Mouse (Mus musculus) MEL (cell line): ENCODE measurements around the gene Dnah17. TPM values are rescaled to one million over a fixed set of nuclear protein-coding genes. Genes with fewer than 3 reads are reported as not detected.

ENCODE experiments used
- DNase-seq: peaks from one replicate; pipeline ENCODE4 v3.0.0; 2011; ENCODE audit warnings: low read depth, low spot score
- H3K27ac ChIP-seq: 2 replicates; pipeline ENCODE4 v1.5.1; 2012; ENCODE audit warnings: low read depth, mild to moderate bottlenecking, control low read depth, low read length, moderate library complexity; ENCODE audit not compliant: control insufficient read depth
- H3K27me3 ChIP-seq, 2 experiments: fragments of 150-350 bp in 1 of 2; sonication (generic) in 1 of 2; 2 replicates each; pipeline ENCODE4 v1.6.1; 2012; ENCODE audit warnings: low read length in 2 of 2, mild to moderate bottlenecking in 2 of 2, improper control_type of control experiment in 1 of 2, moderate library complexity in 1 of 2; ENCODE audit not compliant: insufficient read depth in 2 of 2, control insufficient read depth in 1 of 2
- H3K36me3 ChIP-seq, 2 experiments: 2 replicates each; pipeline ENCODE4 v1.6.1; 2012 to 2014; ENCODE audit warnings: low read length in 2 of 2, improper control_type of control experiment in 1 of 2, inconsistent platforms in 1 of 2, mild to moderate bottlenecking in 1 of 2; ENCODE audit not compliant: insufficient read depth in 2 of 2, control insufficient read depth in 1 of 2
- H3K4me1 ChIP-seq, 2 experiments: fragments of 150-350 bp in 1 of 2; sonication (generic) in 1 of 2; 2 replicates each; pipeline ENCODE4 v1.6.1; 2012; ENCODE audit warnings: low read length in 2 of 2, improper control_type of control experiment in 1 of 2, mild to moderate bottlenecking in 1 of 2; ENCODE audit not compliant: insufficient read depth in 2 of 2, control insufficient read depth in 1 of 2
- H3K4me3 ChIP-seq, 2 experiments: fragments of 150-350 bp in 1 of 2; sonication (generic) in 1 of 2; 2 replicates each; pipeline ENCODE4 v1.5.1; 2012; ENCODE audit warnings: low read depth in 2 of 2, low read length in 2 of 2, mild to moderate bottlenecking in 2 of 2, moderate library complexity in 2 of 2, control low read depth in 1 of 2, improper control_type of control experiment in 1 of 2; ENCODE audit not compliant: control insufficient read depth in 1 of 2, insufficient read depth in 1 of 2
- H3K79me2 ChIP-seq: 2 replicates; pipeline ENCODE4 v1.6.1; 2012; ENCODE audit warnings: mild to moderate bottlenecking, low read length, moderate library complexity; ENCODE audit not compliant: control insufficient read depth, poor library complexity, insufficient read depth
- H3K9ac ChIP-seq: 2 replicates; pipeline ENCODE4 v1.6.1; 2012; ENCODE audit warnings: low read depth, mild to moderate bottlenecking, control low read depth, low read length, moderate library complexity; ENCODE audit not compliant: control insufficient read depth, poor library complexity, severe bottlenecking
- H3K9me3 ChIP-seq: fragments of 150-350 bp; sonication (generic); replicated peaks from 2 replicates; pipeline ENCODE4 v1.6.1; 2012; ENCODE audit warnings: mild to moderate bottlenecking, low read length, improper control_type of control experiment, moderate library complexity; ENCODE audit not compliant: insufficient read depth
- BHLHE40 ChIP-seq: IDR thresholded peaks from 2 replicates; pipeline ENCODE4 v1.6.1; 2012; ENCODE audit warnings: low read depth, mild to moderate bottlenecking, inconsistent platforms, low read length, improper control_type of control experiment, borderline replicate concordance
- CHD1 ChIP-seq: IDR thresholded peaks from 2 replicates; pipeline ENCODE4 v1.6.1; 2012; ENCODE audit warnings: low read depth, mild to moderate bottlenecking, inconsistent platforms, low read length, improper control_type of control experiment
- CTCF ChIP-seq, 3 experiments: IDR thresholded peaks in 2 of 3; conservative IDR thresholded peaks in 1 of 3; 2 replicates each; pipeline ENCODE4 v1.5.1; 2011 to 2012; ENCODE audit warnings: low read length in 3 of 3, low read depth in 2 of 3, mild to moderate bottlenecking in 2 of 3, improper control_type of control experiment in 1 of 3, inconsistent platforms in 1 of 3, mixed read lengths in 1 of 3, moderate library complexity in 1 of 3; ENCODE audit not compliant: control insufficient read depth in 1 of 3, insufficient read depth in 1 of 3, poor library complexity in 1 of 3, severe bottlenecking in 1 of 3
- ELF1 ChIP-seq: IDR thresholded peaks from 2 replicates; pipeline ENCODE4 v1.6.1; 2014; ENCODE audit warnings: low read depth, mild to moderate bottlenecking, inconsistent platforms, low read length, improper control_type of control experiment, moderate library complexity
- EP300 ChIP-seq, 2 experiments: IDR thresholded peaks; 2 replicates each; pipeline ENCODE4 v1.6.1; 2011; ENCODE audit warnings: improper control_type of control experiment in 2 of 2, low read length in 2 of 2, low read depth in 1 of 2, mild to moderate bottlenecking in 1 of 2
- ETS1 ChIP-seq: IDR thresholded peaks from 2 replicates; pipeline ENCODE4 v1.6.1; 2012; ENCODE audit warnings: low read depth, mild to moderate bottlenecking, inconsistent platforms, low read length, improper control_type of control experiment, moderate library complexity
- GATA1 ChIP-seq: IDR thresholded peaks from 2 replicates; pipeline ENCODE4 v1.6.1; 2011; ENCODE audit warnings: low read depth, low read length, improper control_type of control experiment
- JUND ChIP-seq: IDR thresholded peaks from 2 replicates; pipeline ENCODE4 v1.6.1; 2011; ENCODE audit warnings: low read depth, mild to moderate bottlenecking, improper control_type of control experiment, low read length
- KAT2A ChIP-seq: conservative IDR thresholded peaks from 2 replicates; pipeline ENCODE4 v1.6.1; 2012; ENCODE audit warnings: low read depth, low read length, improper control_type of control experiment, inconsistent platforms
- MAZ ChIP-seq: IDR thresholded peaks from 2 replicates; pipeline ENCODE4 v1.6.1; 2012; ENCODE audit warnings: low read depth, mild to moderate bottlenecking, inconsistent platforms, low read length, improper control_type of control experiment
- MEF2A ChIP-seq: IDR thresholded peaks from 2 replicates; pipeline ENCODE4 v1.6.1; 2014; ENCODE audit warnings: low read depth, mild to moderate bottlenecking, inconsistent platforms, low read length, improper control_type of control experiment; ENCODE audit not compliant: poor library complexity, insufficient replicate concordance, severe bottlenecking; ENCODE audit errors: extremely low read depth
- MXI1 ChIP-seq: IDR thresholded peaks from 2 replicates; pipeline ENCODE4 v1.6.1; 2011; ENCODE audit warnings: mild to moderate bottlenecking, low read depth, low read length, improper control_type of control experiment
- MYB ChIP-seq: IDR thresholded peaks from 2 replicates; pipeline ENCODE4 v1.6.1; 2011; ENCODE audit warnings: mild to moderate bottlenecking, low read depth, low read length, improper control_type of control experiment
- NRF1 ChIP-seq: IDR thresholded peaks from 2 replicates; pipeline ENCODE4 v1.6.1; 2014; ENCODE audit warnings: low read depth, mild to moderate bottlenecking, inconsistent platforms, low read length, improper control_type of control experiment, moderate library complexity; ENCODE audit not compliant: poor library complexity, insufficient read depth, severe bottlenecking
- POLR2A ChIP-seq, 2 experiments: IDR thresholded peaks; 2 replicates each; pipeline ENCODE4 v1.6.1; 2011 to 2012; ENCODE audit warnings: low read length in 2 of 2, mild to moderate bottlenecking in 2 of 2, control low read depth in 1 of 2, improper control_type of control experiment in 1 of 2, low read depth in 1 of 2, moderate library complexity in 1 of 2; ENCODE audit not compliant: control insufficient read depth in 1 of 2, insufficient read depth in 1 of 2, poor library complexity in 1 of 2
- POLR2AphosphoS2 ChIP-seq: IDR thresholded peaks from 2 replicates; pipeline ENCODE4 v1.6.1; 2011; ENCODE audit warnings: low read length, improper control_type of control experiment
- RCOR1 ChIP-seq: IDR thresholded peaks from 2 replicates; pipeline ENCODE4 v1.6.1; 2012; ENCODE audit warnings: low read depth, mild to moderate bottlenecking, inconsistent platforms, low read length, improper control_type of control experiment
- SIN3A ChIP-seq: IDR thresholded peaks from 2 replicates; pipeline ENCODE4 v1.6.1; 2012; ENCODE audit warnings: low read length, improper control_type of control experiment, inconsistent platforms
- SMC3 ChIP-seq: IDR thresholded peaks from 2 replicates; pipeline ENCODE4 v1.6.1; 2011; ENCODE audit warnings: low read depth, low read length, improper control_type of control experiment
- TAL1 ChIP-seq: IDR thresholded peaks from 2 replicates; pipeline ENCODE4 v1.6.1; 2012; ENCODE audit warnings: mild to moderate bottlenecking, inconsistent platforms, low read length, moderate library complexity, mixed read lengths
- USF1 ChIP-seq: IDR thresholded peaks from 2 replicates; pipeline ENCODE4 v1.6.1; 2014; ENCODE audit warnings: low read depth, mild to moderate bottlenecking, inconsistent platforms, low read length, improper control_type of control experiment, moderate library complexity
- USF2 ChIP-seq, 2 experiments: IDR thresholded peaks; 2 replicates each; pipeline ENCODE4 v1.6.1; 2011 to 2012; ENCODE audit warnings: improper control_type of control experiment in 2 of 2, low read length in 2 of 2, borderline replicate concordance in 1 of 2, inconsistent platforms in 1 of 2, low read depth in 1 of 2, mild to moderate bottlenecking in 1 of 2; ENCODE audit not compliant: insufficient read depth in 1 of 2
- ZMIZ1 ChIP-seq: IDR thresholded peaks from 2 replicates; pipeline ENCODE4 v1.6.1; 2012; ENCODE audit warnings: low read depth, mild to moderate bottlenecking, inconsistent platforms, low read length, improper control_type of control experiment, moderate library complexity
- polyA plus RNA-seq, 2 experiments: library from polyadenylated mRNA; stranded (reverse) in 1 of 2; unstranded in 1 of 2; fragments of >175 nt in 1 of 2; fragments of >200 nt in 1 of 2; gene quantifications; 2 replicates each; pipeline versions ENCODE4 v1.2.1 to v1.2.4; 2012; ENCODE audit warnings: low replicate concordance in 2 of 2, low read depth in 1 of 2; ENCODE audit not compliant: insufficient read length in 2 of 2, insufficient read depth in 1 of 2, missing spikeins in 1 of 2
- total RNA-seq: library from RNA; depleted of rRNA; stranded (reverse); fragments of 300-350 nt; gene quantifications from 2 replicates; pipeline ENCODE4 v1.2.3, GENCODE M21; 2012

The Dnah17 gene
- total and polyA plus RNA-seq, 3 experiments = 0.04 to 0.21 TPM; not detected in 1

GRCm38 (mm10) chr11:118121592-118121991 lies 8.8 kb downstream of the Dnah17 start:
- TF ChIP-seq RCOR1 (no peak), MXI1 (no peak), POLR2A (IDR thresholded peaks at IDR 0.05; ENCODE audit: control insufficient read depth in 1 of 2, insufficient read depth in 1 of 2, low read depth in 1 of 2, low read length in 2 of 2, poor library complexity in 1 of 2) (no peak), CTCF (IDR thresholded peaks at IDR 0.05 in 2 of 3, conservative IDR thresholded peaks at IDR 0.05 in 1 of 3; ENCODE audit: control insufficient read depth in 1 of 3, insufficient read depth in 1 of 3, low read depth in 2 of 3, low read length in 3 of 3, poor library complexity in 1 of 3, severe bottlenecking in 1 of 3) (no peak), SIN3A (no peak), ZMIZ1 (no peak), POLR2AphosphoS2 (no peak), ELF1 (no peak), EP300 (IDR thresholded peaks at IDR 0.05; ENCODE audit: low read depth in 1 of 2, low read length in 2 of 2) (no peak)
- TF ChIP-seq, all 39 proteins: peak for 0
- H3K9ac ChIP-seq = no peak overlapping the region
- H3K27me3 ChIP-seq = no peaks in the 10 kb centered on the region
- no peak overlapping the region for H3K27ac ChIP-seq
- H3K4me3 ChIP-seq = no peak overlapping the region
- H3K9me3 ChIP-seq = no peaks in the 10 kb centered on the region
- no peaks in the 10 kb centered on the region for H3K36me3 ChIP-seq
- DNase-seq = no peak
- no peaks in the 10 kb centered on the region for H3K79me2 ChIP-seq
- no peaks in the 10 kb centered on the region for H3K4me1 ChIP-seq

- no peaks in the 10 kb centered on the region for H3K9me3 ChIP-seq
- H3K4me1 ChIP-seq = no peaks in the 10 kb centered on the region
- H3K9ac ChIP-seq = no peak overlapping the region
- no peaks in the 10 kb centered on the region for H3K36me3 ChIP-seq
- no peak for DNase-seq
- H3K27ac ChIP-seq = no peak overlapping the region
- H3K79me2 ChIP-seq = no peaks in the 10 kb centered on the region
- no peak overlapping the region for H3K4me3 ChIP-seq
- H3K27me3 ChIP-seq = no peaks in the 10 kb centered on the region
- TF ChIP-seq USF2 (IDR thresholded peaks at IDR 0.05; ENCODE audit: borderline replicate concordance in 1 of 2, insufficient read depth in 1 of 2, low read depth in 1 of 2, low read length in 2 of 2) (no peak), CHD1 (no peak)
- TF ChIP-seq, all 39 proteins: peak for 0
Observed at GRCm38 (mm10) chr11:118118777-118119176, 11.7 kb downstream of the Dnah17 start.

- Histone ChIP-seq H3K4me1 (no peaks in the 10 kb centered on the region), H3K79me2 (no peaks in the 10 kb centered on the region), H3K27me3 (no peaks in the 10 kb centered on the region), H3K27ac (no peak overlapping the region), H3K4me3 (no peak overlapping the region)
- TF ChIP-seq JUND = no peak
- no peak for TF ChIP-seq MXI1
- TF ChIP-seq BHLHE40 = no peak
- no peak for TF ChIP-seq KAT2A
- no peak for TF ChIP-seq USF1
- TF ChIP-seq MYB = no peak
- no peak for TF ChIP-seq ELF1
- no peak for TF ChIP-seq EP300 (IDR thresholded peaks at IDR 0.05; ENCODE audit: low read depth in 1 of 2, low read length in 2 of 2)
- TF ChIP-seq SIN3A = no peak
- no peak for TF ChIP-seq MAZ
- no peak for TF ChIP-seq GATA1
- no peak for TF ChIP-seq CTCF (IDR thresholded peaks at IDR 0.05 in 2 of 3, conservative IDR thresholded peaks at IDR 0.05 in 1 of 3; ENCODE audit: control insufficient read depth in 1 of 3, insufficient read depth in 1 of 3, low read depth in 2 of 3, low read length in 3 of 3, poor library complexity in 1 of 3, severe bottlenecking in 1 of 3)
- no peak for TF ChIP-seq ETS1
- no peak for TF ChIP-seq SMC3
- no peak for TF ChIP-seq POLR2AphosphoS2
- no peak for TF ChIP-seq RCOR1
- TF ChIP-seq MEF2A = no peak
- no peak for TF ChIP-seq NRF1
- no peak for TF ChIP-seq TAL1
- TF ChIP-seq, all 39 proteins: peak for 0
- H3K9me3 ChIP-seq = no peaks in the 10 kb centered on the region
- no peaks in the 10 kb centered on the region for H3K36me3 ChIP-seq
- no peak overlapping the region for H3K9ac ChIP-seq
- DNase-seq = no peak
Observed at GRCm38 (mm10) chr11:118114581-118115110, 15.8 kb downstream of the Dnah17 start.
